Mouse (Mus musculus): ENCODE results near the gene Asb15.

Gene Asb15

DNA sequence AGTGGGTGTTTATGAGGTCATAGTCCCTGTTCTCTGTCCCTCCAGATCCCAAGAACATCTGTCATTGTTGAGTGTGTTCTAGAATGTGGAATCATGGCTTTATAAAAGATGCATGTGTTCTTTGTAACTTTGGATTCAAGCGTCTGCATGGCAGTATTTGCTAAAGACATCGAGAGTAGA is at the start of gene Asb15:
TSS of gene Asb15 (plus strand) at position 81 of the 180 bp plus-strand sequence.
- no peak for DNase-seq (ENCODE audit: low spot score in 2 of 2)

DNA sequence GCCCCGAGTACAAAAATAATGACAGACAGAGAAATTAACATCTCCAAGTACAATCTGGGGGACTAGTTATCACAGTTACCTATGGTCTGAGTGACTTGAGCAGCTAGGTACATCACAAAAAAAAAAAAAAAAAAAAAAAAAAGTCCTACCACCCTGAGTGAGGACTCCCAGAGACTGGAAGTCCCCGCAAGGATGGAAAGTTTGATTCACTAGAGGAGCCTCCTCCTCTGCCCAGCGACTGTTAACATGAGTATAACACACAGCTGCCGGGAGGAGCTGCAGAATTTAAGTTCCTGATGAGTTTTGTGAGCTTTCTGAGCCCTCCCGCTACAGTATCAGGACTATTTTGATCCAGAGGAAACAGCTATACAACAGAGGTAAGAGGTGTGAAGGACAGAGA is 41.4 kb upstream of the Asb15 start:
- no peak for DNase-seq (ENCODE audit: low spot score in 2 of 2)

DNA sequence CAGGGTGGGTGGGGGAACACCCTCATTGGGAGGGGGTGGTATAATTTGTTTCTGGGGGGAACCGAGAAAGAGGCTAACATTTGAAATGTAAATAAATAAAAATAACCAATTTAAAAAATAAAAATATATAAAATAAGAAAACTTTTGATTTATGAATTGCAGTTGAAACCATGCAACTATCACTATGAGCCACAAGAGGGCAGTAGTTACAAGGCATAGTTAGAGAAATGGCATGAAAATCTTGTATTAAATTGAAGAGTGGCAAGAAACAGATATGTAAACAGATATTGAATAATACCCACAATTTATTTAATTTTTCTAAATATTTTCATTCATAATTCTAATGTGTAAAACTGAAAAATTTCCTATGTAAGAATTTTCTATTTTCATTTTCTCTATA is 37.6 kb upstream of the Asb15 start:
- DNase-seq (ENCODE audit: low spot score in 2 of 2) = no peak

DNA sequence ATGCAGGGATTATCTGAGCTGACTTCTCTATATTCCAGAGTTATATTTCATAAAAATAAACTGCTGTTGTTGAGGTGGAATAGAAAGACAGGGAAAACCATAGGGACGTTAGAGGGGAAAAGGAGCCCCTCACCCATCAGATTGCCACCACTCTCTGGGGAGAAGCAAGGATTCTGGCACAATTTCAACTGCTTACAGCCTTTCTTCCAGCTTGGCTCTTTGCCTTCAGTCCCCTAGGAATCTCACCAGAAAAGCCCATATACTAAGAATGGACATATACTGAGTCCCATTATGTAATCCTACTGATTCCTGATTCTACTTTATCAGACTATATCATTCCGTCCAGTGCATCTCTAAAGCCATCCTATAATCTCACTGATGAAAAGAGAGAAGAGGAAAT is 23.8 kb upstream of the Asb15 start:
- DNase-seq (ENCODE audit: low spot score in 2 of 2) = no peak

DNA sequence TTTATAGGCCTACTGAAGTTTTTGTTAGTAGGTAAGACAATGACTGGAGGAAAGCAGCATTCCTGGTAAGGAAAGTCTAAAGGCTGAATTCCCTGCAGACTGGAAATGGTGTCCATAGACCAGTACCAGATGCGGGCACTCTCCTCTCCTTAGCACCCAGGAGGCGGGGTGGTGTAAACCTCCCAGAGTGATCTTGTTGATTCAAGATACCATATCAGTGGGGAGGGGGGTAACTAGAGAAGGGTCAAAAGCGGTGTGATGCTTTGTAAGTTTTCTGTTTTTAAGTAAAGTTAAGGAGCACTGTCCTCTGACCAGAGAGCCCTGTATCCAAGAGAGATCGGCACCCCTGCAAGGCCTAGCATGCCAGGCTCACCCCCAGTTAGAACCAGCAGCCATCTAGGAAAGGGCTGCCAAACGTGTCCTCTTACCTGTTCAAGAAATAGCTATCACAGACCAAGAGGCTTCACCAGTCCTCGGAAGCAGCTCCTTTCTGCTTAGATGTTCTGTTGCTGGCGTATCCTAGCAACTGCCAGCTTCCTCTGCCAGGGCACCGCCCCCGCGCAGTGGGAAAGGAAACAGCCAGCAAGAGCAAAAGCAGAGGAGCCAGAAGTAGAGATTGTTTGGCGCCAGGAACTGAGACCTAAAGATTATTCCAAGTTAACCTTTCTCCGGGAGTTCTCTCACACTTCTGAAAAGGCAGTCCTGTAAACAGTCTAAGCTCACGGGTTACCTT is 13.2 kb upstream of the Asb15 start, which contains the start of gene Iqub:
TSS of gene Iqub (minus strand) at position 516 of the 733 bp plus-strand sequence.
- peak; percentile 47 to 75 for DNase-seq (ENCODE audit: low spot score in 2 of 2)

DNA sequence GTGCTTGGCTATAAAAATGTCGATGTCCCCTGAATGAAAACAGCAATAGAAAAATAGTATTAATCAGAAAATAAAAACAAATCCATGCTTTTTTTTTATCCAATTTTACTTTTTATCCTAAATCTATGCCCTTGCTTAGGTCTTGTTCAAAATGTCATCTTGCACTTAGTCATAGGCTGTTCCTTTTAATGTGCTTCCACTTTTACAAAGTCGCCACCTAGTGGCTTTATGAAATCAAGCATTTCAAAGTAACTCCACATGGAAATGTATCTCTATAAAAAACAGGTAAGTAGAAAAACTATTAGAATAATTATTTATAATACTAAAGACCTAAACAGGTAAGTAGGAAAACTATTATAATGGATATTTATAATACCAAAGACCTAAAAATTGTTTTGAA is 11.7 kb upstream of the Asb15 start:
- no peak for DNase-seq (ENCODE audit: low spot score in 2 of 2)

DNA sequence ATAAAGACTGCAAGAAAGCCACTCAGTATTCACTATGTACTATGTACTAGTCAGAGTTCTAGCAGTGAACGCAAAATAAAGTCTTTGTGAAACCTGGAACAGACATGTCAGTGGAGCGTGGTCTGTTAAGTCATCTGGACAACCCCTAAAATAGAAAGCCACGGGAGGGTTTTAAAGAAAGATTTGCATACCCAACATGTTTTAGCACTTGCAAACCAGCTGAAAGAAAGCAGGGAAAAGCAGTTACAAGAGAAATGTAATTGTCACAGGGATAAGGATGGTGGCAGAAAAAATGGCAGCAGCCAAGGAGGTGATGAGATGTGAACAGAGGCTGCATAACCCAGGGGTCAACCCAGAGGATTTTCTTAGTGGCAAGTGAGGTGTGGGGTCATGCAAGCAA is 2.2 kb upstream of the Asb15 start:
- no peak for DNase-seq (ENCODE audit: low spot score in 2 of 2)

DNA sequence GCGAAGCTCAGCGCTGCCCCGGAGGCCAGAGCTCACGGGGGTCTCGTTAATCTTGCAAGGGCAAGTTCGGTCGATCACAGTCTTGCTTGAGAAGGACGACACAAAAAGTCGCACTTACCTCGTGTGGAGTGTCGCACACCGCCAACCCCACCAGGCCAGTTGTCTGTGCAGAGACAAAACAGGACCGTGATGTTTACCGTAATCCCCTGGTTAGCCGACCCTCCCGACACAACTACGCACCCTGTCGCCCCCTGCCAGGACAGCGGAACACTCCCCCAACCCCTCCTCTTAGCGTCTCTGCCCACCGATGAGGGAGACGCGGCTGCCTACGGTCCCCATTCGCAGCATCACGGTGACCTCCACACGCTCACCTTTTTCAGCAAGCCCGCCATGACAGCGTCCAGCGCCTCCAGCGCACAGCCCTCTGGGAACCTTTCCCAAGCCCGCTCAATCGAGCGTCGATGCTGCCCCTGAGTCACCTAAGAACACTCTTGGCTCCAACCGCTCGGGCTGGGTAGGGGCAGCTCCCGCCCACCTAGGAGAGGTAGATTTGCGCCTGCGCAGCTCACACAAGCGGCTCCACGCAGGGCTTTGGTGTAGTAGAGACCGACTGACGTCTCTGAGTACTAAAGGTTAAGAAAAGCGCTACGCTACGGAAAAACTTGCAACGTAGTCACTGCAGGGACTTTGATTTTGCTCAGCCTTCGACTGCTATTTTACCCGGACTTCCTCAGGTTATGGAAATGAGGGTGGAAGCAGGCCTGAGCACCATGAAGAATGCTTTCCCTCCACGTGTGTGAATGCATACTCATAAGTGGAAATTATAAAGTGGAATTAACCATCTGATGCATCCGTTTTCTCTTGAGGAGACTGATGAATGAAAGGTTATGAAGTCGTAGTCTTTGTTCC is 535 bp upstream of the Asb15 start, which contains the start of gene Ndufa5:
TSS of gene Ndufa5 (minus strand) at position 859 of the 909 bp plus-strand sequence.
- DNase-seq (ENCODE audit: low spot score in 2 of 2) = peak; percentile 91 to 93

DNA sequence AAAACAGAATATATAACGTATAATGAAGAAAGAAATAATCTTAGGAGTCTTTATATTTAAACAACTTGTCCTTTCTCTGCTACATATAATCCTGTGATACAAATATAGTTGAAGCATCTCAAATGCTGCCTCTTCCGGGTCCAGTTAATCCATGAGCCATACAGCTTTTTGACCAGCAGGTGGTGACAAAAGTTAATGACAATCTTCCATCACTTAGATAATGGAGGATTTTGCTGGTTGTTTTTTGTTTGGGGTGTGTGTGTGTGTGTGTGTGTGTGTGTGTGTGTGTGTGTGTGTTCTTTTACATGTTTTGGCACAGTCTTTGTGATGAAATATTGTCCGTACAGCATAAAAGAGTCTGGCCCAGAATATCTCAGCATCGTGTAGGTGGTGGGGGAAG is 2.2 kb downstream of the Asb15 start:
- peak in 1 of 2 experiments; percentile 60 for DNase-seq (ENCODE audit: low spot score in 2 of 2)

DNA sequence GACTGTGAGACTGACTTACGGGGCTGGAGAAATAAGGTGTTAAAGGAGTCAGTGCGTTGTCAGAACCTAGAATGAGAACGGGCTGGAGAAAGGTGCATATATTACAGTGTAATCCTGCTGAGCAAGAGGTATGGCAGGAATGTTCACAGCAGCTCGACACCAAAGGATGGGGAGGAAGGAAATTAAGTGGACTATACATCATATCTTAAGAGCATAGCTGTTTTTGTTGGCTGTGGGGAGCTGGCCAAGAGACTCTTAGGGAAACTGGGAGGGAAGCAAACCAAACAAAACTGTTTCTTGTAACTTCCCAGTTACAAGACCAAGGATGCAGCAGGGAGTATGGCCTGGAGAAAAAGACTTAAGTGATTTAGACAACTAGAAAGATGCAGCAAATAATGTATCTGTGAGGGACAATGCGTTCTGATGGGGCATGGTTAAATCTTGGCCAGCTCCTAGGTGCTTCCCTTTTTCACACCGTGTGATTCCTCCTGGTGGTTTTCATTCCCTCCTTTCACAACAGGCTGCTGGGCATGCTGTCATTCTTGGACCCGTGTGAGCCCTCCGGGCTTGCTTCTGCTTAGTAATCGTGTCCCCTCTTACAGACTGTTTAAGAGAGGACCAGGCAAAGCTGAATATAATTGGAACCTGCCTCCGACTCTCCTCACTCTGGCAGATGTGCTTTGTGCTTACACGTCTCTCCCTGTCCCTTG is 2.9 kb downstream of the Asb15 start:
- peak in 1 of 2 experiments; percentile 42 for DNase-seq (ENCODE audit: low spot score in 2 of 2)

DNA sequence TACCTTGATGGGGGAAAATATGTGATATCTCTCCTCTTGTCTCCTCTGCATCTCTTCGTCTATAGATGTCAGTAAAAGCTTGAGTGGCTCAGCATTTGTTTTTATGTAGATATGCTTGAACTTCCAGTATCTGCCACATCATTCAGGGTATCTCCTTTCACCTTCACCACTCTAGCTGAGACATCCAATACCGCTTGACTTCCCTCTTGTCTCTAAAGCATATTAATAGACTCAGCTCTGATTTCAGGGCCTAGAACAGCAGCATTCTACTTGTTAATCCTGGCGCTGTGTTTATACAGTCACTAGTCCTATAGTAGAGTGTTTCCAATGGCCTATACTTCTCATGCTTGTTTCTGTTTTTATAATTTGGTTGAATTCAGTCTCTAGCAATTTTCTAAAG is 4.9 kb downstream of the Asb15 start:
- DNase-seq (ENCODE audit: low spot score in 2 of 2) = no peak

DNA sequence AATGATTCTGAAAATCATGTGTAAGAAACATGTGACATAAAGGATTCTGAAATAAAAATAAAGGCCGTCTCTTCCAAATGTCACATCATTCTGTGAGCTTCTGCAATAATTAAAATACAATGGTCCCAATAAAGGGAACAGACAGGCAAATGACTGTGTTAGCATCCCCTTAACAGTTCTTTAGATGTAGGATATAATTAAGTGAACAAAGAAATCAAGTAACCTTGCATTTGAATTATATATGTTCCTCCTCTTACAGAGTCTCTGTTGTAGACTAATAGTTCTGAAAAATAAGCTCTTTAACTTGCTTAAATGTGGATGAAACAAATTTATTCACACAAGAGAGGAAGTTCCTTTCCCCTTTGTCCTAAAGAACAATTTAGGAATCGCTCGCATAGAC is 10.5 kb downstream of the Asb15 start:
- DNase-seq (ENCODE audit: low spot score in 2 of 2) = no peak

DNA sequence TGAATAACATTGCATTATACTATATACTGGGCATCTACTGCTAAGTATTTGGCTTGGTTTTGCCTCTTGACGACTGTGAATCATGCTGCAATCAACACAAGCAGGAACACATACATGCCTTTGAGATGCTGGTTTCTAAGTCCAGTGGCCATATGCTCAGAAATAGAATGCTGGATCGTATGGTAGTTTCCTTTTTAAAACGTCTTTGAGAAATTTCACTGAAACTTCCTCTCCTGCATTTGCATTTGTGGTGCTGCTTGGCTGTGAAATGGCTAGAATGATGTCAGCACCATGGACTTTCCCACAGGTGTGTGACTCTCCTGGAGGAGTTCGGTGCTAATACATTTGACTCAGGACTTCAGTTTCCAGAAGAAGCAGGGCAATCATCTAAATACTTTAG is 12.2 kb downstream of the Asb15 start:
- DNase-seq (ENCODE audit: low spot score in 2 of 2) = no peak

DNA sequence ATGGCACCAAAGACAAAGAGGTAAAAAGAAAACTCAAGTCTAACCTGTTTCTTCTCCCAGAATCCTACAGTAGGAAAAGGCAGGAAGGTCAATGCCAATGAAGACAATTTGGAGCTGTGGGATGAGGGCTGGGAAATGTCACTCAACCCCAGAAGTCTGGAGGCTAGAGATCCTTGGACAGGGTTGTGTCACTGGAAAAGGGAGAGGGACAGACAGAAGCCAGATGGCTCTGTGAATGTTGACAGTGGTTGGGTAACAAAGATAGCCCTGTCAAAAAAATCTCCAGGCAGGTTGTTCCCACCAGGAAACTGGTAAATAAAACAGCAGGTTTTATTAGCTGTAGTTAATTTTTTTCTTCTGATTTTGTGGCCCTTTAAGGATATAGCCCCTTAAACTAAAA is 14.4 kb downstream of the Asb15 start:
- peak; percentile 61 to 70 for DNase-seq (ENCODE audit: low spot score in 2 of 2)

DNA sequence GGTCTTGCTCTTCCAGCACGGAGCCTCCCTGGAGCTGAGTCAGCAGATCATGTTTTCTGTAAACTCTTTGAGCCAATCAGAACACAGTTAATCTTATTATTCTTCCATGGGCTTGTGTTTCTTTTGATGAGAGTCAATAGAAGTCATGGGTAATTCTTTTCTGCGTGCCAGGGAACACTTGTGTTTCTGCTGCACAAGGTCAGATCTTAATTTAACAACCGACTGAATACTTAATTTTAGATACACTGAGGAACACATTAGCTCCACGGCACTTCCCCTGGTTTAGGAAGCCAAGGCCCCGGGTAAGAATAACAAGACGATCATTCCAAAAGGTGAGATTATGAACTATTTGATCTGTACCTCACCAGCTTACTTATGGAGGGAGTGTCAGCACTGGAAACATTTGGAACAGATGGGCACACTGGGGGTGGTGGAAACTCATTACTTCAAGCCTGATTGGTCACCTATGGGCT is 15.2 kb downstream of the Asb15 start:
- DNase-seq (ENCODE audit: low spot score in 2 of 2) = peak; percentile 70 to 77

DNA sequence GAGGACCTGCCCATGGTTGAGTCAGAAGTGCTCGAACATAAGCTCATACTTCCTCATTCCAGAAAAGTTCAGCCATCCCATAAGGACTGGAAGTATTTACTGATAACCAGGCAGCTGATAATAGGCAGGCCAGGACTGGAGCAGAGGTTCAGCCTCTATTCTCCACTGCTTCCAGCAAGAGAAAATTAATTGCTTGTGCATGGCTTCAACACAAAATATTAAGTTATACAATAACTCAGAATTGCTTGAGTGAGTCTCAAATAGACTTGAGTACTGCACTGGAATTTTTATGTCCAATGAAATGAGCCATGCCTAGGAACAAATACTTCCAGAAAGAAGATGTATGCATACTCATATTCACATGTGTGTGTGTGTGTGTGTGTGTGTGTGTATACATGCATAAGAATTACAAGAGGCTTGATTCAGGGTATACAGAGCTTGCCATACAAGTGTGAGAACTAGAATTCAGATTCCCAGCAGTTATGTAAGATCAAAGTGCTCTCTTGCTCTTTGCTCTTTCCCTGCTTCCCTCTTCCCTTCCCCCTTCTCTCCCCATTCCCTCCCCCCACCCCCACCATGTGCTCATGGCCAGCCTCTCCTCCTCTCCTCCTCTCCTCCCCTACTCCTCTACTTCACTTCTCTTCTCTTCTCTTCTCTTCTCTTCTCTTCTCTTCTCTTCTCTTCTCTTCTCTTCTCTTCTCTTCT is 18.9 kb downstream of the Asb15 start:
- DNase-seq (ENCODE audit: low spot score in 2 of 2) = no peak

DNA sequence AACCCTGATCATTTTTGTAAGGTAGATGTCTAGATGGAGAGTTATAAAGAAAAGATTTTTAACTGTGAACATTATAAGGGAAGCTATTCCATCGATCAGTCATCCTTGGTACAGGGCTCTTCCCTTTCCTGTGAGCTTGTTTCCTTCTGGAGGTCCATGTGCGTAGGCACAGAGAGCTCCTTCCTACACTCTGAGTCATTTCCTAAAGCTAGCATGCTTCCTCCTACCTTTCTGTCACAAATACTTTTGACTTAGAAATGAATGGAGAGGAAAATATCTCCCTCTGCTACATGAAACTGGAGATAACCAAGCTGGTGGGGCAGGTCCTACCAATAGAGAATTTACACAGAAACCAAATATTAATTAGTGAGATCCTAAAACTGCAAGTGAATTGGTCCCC is 21.9 kb downstream of the Asb15 start:
- no peak for DNase-seq (ENCODE audit: low spot score in 2 of 2)

DNA sequence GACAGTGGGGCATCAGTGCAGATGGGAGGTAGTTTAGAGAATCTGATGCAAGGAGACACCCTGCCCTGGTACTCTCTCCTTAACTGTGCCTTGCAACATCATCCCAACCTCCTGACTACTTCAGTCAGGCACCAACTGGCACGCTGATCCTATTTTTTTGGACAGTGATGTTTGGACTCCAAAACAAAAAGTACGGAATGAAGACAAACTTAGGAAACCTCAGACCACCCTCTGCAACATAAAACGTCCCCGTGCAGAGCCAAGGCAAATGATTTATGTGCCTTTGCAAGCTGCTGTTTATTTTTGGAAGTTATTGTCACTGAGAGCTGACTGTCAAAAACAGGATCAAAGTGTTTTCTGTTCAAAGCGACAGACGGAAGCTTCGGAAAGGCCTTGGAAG is 24.1 kb downstream of the Asb15 start:
- no peak for DNase-seq (ENCODE audit: low spot score in 2 of 2)

DNA sequence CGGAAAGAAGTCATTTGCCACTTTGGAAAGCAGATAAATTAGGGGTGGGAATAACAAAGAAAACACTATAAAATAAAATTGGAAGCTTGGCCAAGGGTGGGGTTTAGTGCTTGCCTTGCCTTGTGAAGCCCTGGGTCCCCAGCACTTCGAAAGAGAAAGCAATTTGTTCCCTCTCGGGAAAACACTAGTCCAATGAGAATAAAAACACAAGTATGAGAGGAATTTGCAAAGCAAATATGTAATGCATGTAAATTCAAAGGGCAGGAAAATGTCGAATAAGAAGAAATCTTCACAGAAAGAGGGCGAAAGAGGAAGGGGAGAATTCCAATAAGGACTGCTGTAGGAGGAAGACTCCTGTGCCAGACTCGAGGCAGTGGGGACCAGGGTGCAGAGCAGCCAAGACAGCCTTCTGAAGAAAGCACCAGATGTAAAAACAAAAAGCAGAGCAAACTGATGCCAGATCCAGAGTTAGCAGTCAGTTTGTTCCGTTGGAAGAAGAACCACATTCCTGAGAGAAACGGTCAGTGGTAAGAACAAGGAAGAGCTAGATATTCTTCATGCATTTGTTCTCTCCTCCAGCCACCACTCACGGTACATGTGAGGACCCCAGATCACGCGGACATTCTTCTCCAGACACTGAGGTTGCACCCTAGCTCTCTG is 26.6 kb downstream of the Asb15 start:
- DNase-seq (ENCODE audit: low spot score in 2 of 2) = peak; percentile 60 to 71

DNA sequence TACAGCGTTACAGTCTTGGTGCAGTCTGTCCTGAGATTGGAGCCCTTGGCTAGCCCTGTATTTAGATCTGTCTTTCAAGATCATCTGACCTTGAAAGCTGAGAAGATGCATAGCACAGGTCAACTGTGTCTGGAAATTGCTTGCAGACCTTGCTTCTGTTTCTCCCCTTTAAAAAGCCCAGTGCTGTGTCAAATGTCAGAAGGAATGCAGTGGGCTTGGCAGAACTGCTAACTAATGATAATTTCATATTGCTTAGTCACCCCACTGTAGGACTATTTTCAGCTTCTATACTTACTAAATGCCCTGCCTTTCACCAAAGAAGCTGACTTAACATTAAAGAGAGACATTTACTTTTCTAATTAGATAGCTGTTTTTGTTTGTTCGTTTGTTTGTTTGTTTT is 27.5 kb downstream of the Asb15 start:
- no peak for DNase-seq (ENCODE audit: low spot score in 2 of 2)

DNA sequence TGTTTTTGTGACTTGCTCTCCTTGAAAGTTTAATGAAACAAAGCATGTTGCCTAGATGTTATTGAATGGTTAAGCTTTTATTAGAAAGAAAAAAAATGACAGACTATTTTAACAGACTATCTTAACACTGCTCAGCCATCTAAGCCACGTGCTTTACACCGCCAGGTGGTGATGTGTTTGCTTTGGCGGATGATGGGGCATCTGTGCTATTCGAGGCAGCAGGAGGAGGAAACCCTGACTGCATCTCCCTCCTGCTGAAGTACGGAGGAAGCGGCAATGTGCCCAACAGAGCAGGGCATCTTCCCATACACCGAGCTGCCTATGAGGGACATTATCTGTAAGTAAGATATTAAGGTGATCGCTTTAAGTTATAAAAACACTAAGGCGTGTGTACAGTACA is 36.1 kb downstream of the Asb15 start:
- no peak for DNase-seq (ENCODE audit: low spot score in 2 of 2)

Data from heart, adult 9 months (tissue).